Mouse (Mus musculus): ENCODE data around the gene Syngr2. TPM values are rescaled to one million over a fixed set of nuclear protein-coding genes. Genes with fewer than 3 reads are reported as not detected.
A peak's percentile ranks its signal among the peaks of the same experiment; 100 is the strongest.
"Not testable (repeated sequence)": the region's sequence is repeated elsewhere in the genome, so short reads cannot be mapped to it uniquely, and the experiment has no call there.

The Syngr2 gene
- total and polyA plus RNA-seq, 3 experiments = 95.8 to 236 (median 211) TPM

- TF ChIP-seq POLR2AphosphoS5 (IDR thresholded peaks at IDR 0.05; ENCODE audit: insufficient replicate concordance, low read depth, low read length) (no peak), TAL1 (conservative IDR thresholded peaks at IDR 0.05; ENCODE audit: low read depth, low read length) (no peak), GATA2 (IDR thresholded peaks at IDR 0.05; ENCODE audit: borderline replicate concordance, low read depth, low read length) (no peak), GATA1 (IDR thresholded peaks at IDR 0.05; ENCODE audit: borderline replicate concordance, low read length) (no peak), CTCF (IDR thresholded peaks at IDR 0.05; ENCODE audit: low read depth, low read length) (no peak)
- peaks cover 48% of the 10 kb centered on the region for H3K36me3 ChIP-seq (replicated peaks)
- DNase-seq (ENCODE audit: low spot score) = no peak
- ATAC-seq (ENCODE audit: extremely low read depth, insufficient number of reproducible peaks, low FRiP score, poor library complexity, severe bottlenecking) = no peak
- no peaks in the 10 kb centered on the region for H3K27me3 ChIP-seq (ENCODE audit: insufficient read depth, low read length)
- H3K4me3 ChIP-seq (ENCODE audit: low read depth, low read length) = peak overlapping the region; percentile 78; the same call in 1 of the 2 replicates
- peaks cover 60% of the 10 kb centered on the region for H3K4me1 ChIP-seq (ENCODE audit: insufficient read depth, low read depth, low read length)
- no peaks in the 10 kb centered on the region for H3K9me3 ChIP-seq (replicated peaks)
These were observed 25.7 kb upstream of the Syngr2 start for GRCm38 (mm10) chr11:117783683-117784309.

GRCm38 (mm10) chr11:117786294-117786693, 23.2 kb upstream of the Syngr2 start:
- peaks cover 49% of the 10 kb centered on the region for H3K4me1 ChIP-seq (ENCODE audit: insufficient read depth, low read depth, low read length)
- peaks cover 57% of the 10 kb centered on the region for H3K36me3 ChIP-seq (replicated peaks)
- H3K4me3 ChIP-seq (ENCODE audit: low read depth, low read length) = no peak overlapping the region
- DNase-seq (ENCODE audit: low spot score) (no peak), ATAC-seq (ENCODE audit: extremely low read depth, insufficient number of reproducible peaks, low FRiP score, poor library complexity, severe bottlenecking) (no peak)
- H3K9me3 ChIP-seq (replicated peaks) = no peaks in the 10 kb centered on the region
- 0 out of 2 replicates have a peak, but pooled peaks have one; percentile 26 for TF ChIP-seq CTCF (IDR thresholded peaks at IDR 0.05; ENCODE audit: low read depth, low read length)
- no peak for TF ChIP-seq GATA1 (IDR thresholded peaks at IDR 0.05; ENCODE audit: borderline replicate concordance, low read length)
- H3K27me3 ChIP-seq (ENCODE audit: insufficient read depth, low read length) = no peaks in the 10 kb centered on the region

- DNase-seq (ENCODE audit: low spot score); ATAC-seq (ENCODE audit: extremely low read depth, insufficient number of reproducible peaks, low FRiP score, poor library complexity, severe bottlenecking); H3K9me3 ChIP-seq (replicated peaks); H3K4me3 ChIP-seq (ENCODE audit: low read depth, low read length); H3K27me3 ChIP-seq (ENCODE audit: insufficient read depth, low read length): not testable (repeated sequence)
- Histone ChIP-seq H3K36me3 (replicated peaks) (peaks cover 70% of the 10 kb centered on the region), H3K4me1 (ENCODE audit: insufficient read depth, low read depth, low read length) (peaks cover 47% of the 10 kb centered on the region)
These were observed 21.0 kb upstream of the Syngr2 start for GRCm38 (mm10) chr11:117788481-117788880.

GRCm38 (mm10) chr11:117790286-117790685, 19.2 kb upstream of the Syngr2 start:
- TF ChIP-seq POLR2AphosphoS5 (IDR thresholded peaks at IDR 0.05; ENCODE audit: insufficient replicate concordance, low read depth, low read length) (no peak), CTCF (IDR thresholded peaks at IDR 0.05; ENCODE audit: low read depth, low read length) (peak; percentile 93), GATA1 (IDR thresholded peaks at IDR 0.05; ENCODE audit: borderline replicate concordance, low read length) (no peak), GATA2 (IDR thresholded peaks at IDR 0.05; ENCODE audit: borderline replicate concordance, low read depth, low read length) (no peak)
- no peaks in the 10 kb centered on the region for H3K27me3 ChIP-seq (ENCODE audit: insufficient read depth, low read length)
- peak overlapping the region; percentile 60; the same call in 1 of the 2 replicates for H3K4me3 ChIP-seq (ENCODE audit: low read depth, low read length)
- DNase-seq (ENCODE audit: low spot score) = peak; percentile 65
- no peak for ATAC-seq (ENCODE audit: extremely low read depth, insufficient number of reproducible peaks, low FRiP score, poor library complexity, severe bottlenecking)
- no peaks in the 10 kb centered on the region for H3K9me3 ChIP-seq (replicated peaks)
- H3K36me3 ChIP-seq (replicated peaks) = peaks cover 52% of the 10 kb centered on the region
- H3K4me1 ChIP-seq (ENCODE audit: insufficient read depth, low read depth, low read length) = peaks cover 48% of the 10 kb centered on the region

GRCm38 (mm10) chr11:117790703-117791440, 18.6 kb upstream of the Syngr2 start:
- no peaks in the 10 kb centered on the region for H3K27me3 ChIP-seq (ENCODE audit: insufficient read depth, low read length)
- ATAC-seq (ENCODE audit: extremely low read depth, insufficient number of reproducible peaks, low FRiP score, poor library complexity, severe bottlenecking) (no peak), DNase-seq (ENCODE audit: low spot score) (no peak)
- H3K36me3 ChIP-seq (replicated peaks) = peaks cover 47% of the 10 kb centered on the region
- H3K4me1 ChIP-seq (ENCODE audit: insufficient read depth, low read depth, low read length) = peaks cover 51% of the 10 kb centered on the region
- TF ChIP-seq GATA2 (IDR thresholded peaks at IDR 0.05; ENCODE audit: borderline replicate concordance, low read depth, low read length) (no peak), CTCF (IDR thresholded peaks at IDR 0.05; ENCODE audit: low read depth, low read length) (peak; percentile 24; the same call in 1 of the 2 replicates), GATA1 (IDR thresholded peaks at IDR 0.05; ENCODE audit: borderline replicate concordance, low read length) (no peak)
- H3K4me3 ChIP-seq (ENCODE audit: low read depth, low read length) = peak overlapping the region; percentile 60; the same call in 1 of the 2 replicates
- no peaks in the 10 kb centered on the region for H3K9me3 ChIP-seq (replicated peaks)

GRCm38 (mm10) chr11:117791441-117791761, 18.1 kb upstream of the Syngr2 start:
- Histone ChIP-seq H3K36me3 (replicated peaks) (peaks cover 44% of the 10 kb centered on the region), H3K4me1 (ENCODE audit: insufficient read depth, low read depth, low read length) (peaks cover 53% of the 10 kb centered on the region)
- no peak for DNase-seq (ENCODE audit: low spot score)

More at GRCm38 (mm10) chr11:117791441-117791761, 18.1 kb upstream of the Syngr2 start:
- no peak for ATAC-seq (ENCODE audit: extremely low read depth, insufficient number of reproducible peaks, low FRiP score, poor library complexity, severe bottlenecking)
- TF ChIP-seq GATA1 (IDR thresholded peaks at IDR 0.05; ENCODE audit: borderline replicate concordance, low read length) = no peak
- H3K27me3 ChIP-seq (ENCODE audit: insufficient read depth, low read length) = no peaks in the 10 kb centered on the region
- H3K4me3 ChIP-seq (ENCODE audit: low read depth, low read length) = no peak overlapping the region
- H3K9me3 ChIP-seq (replicated peaks) = no peaks in the 10 kb centered on the region
